Mouse (Mus musculus) myocyte (in vitro differentiated cells): ENCODE data around the gene Syn3.

ENCODE experiments used
- MAX ChIP-seq: IDR thresholded peaks from one replicate; pipeline ENCODE4 v1.6.1; 2011; ENCODE audit warnings: low read depth, mild to moderate bottlenecking, control low read depth
- MYOD1 ChIP-seq, 3 experiments: IDR thresholded peaks; one replicate each; pipeline ENCODE4 v1.6.1; 2011; ENCODE audit warnings: control low read depth in 2 of 3, low read depth in 2 of 3, mild to moderate bottlenecking in 2 of 3, moderate library complexity in 1 of 3; ENCODE audit not compliant: insufficient read length in 2 of 3, control insufficient read depth in 1 of 3
- POLR2A ChIP-seq: IDR thresholded peaks from one replicate; pipeline ENCODE4 v1.6.1; 2011; ENCODE audit warnings: low read depth, mild to moderate bottlenecking, control low read depth, moderate library complexity; ENCODE audit not compliant: insufficient read length
- POLR2AphosphoS2 ChIP-seq: IDR thresholded peaks from one replicate; pipeline ENCODE4 v1.6.1; 2011; ENCODE audit warnings: low read depth, control low read depth; ENCODE audit not compliant: insufficient read length
- REST ChIP-seq: IDR thresholded peaks from one replicate; pipeline ENCODE4 v1.6.1; 2011; ENCODE audit warnings: mild to moderate bottlenecking, control low read depth, moderate library complexity; ENCODE audit not compliant: insufficient read depth, insufficient read length

- no peak for TF ChIP-seq POLR2A
- TF ChIP-seq MYOD1 (IDR thresholded peaks at IDR 0.05; ENCODE audit: control insufficient read depth in 1 of 3, insufficient read length in 2 of 3, low read depth in 2 of 3): no peak
- no peak for TF ChIP-seq REST
- no peak for TF ChIP-seq POLR2AphosphoS2
- no peak for TF ChIP-seq MAX
Measured at GRCm38 (mm10) chr10:86325272-86325671, 173.4 kb downstream of the Syn3 start.
